Mouse (Mus musculus): Measurements from ENCODE around the gene Prdx6.

- TF ChIP-seq CTCF (IDR thresholded peaks at IDR 0.05; ENCODE audit: extremely low read depth, insufficient read depth, low read length) = no peak
- no peak for TF ChIP-seq POLR2A (IDR thresholded peaks at IDR 0.05; ENCODE audit: extremely low read depth, insufficient read depth, low read length)
Measured at GRCm38 (mm10) chr1:161190253-161190910, 60.6 kb downstream of the Prdx6 start.
